Mouse (Mus musculus): Measurements from ENCODE around the gene Mepce.

GRCm38 (mm10) chr5:137764609-137765340 lies 22.7 kb downstream of the Mepce start:
- TF ChIP-seq GATA1 (IDR thresholded peaks at IDR 0.05; ENCODE audit: low read length), result no peak
- TF ChIP-seq TAL1 (IDR thresholded peaks at IDR 0.05; ENCODE audit: low read length), result no peak

All from erythroblast, embryonic 14.5 days (primary cell).